Mouse (Mus musculus) heart, embryonic 14.5 days (tissue): ENCODE data around the gene Ndc1. TPM values are rescaled to one million over a fixed set of nuclear protein-coding genes. Genes with fewer than 3 reads are reported as not detected.
A peak's percentile ranks its signal among the peaks of the same experiment; 100 is the strongest.
"Not testable (repeated sequence)": the region's sequence is repeated elsewhere in the genome, so short reads cannot be mapped to it uniquely, and the experiment has no call there.

Source experiments
- ATAC-seq: fragments of 200-750 bp; cut with Nextera tagmentation; 2 replicates; pipeline ENCODE4 v1.8.0; 2017; ENCODE audit warnings: low read depth, moderate TSS enrichment; ENCODE audit not compliant: insufficient number of reproducible peaks, insufficient read depth, low FRiP score
- H3K27ac ChIP-seq, 2 experiments: fragments of 200-500 bp in 1 of 2; fragments of 300-500 bp in 1 of 2; sonication (generic) in 1 of 2; replicated peaks in 1 of 2; 2 replicates each; pipeline ENCODE4 v1.5.1; 2012 to 2014; ENCODE audit warnings: low read depth in 2 of 2, low read length in 2 of 2, control low read depth in 1 of 2, mild to moderate bottlenecking in 1 of 2, mixed read lengths in 1 of 2; ENCODE audit not compliant: control insufficient read depth in 1 of 2, insufficient read depth in 1 of 2
- H3K27me3 ChIP-seq: fragments of 300-500 bp; sonication (generic); 2 replicates; pipeline ENCODE4 v1.6.1; 2014; ENCODE audit warnings: mild to moderate bottlenecking, low read length, control low read depth; ENCODE audit not compliant: control insufficient read depth, insufficient read depth
- H3K36me3 ChIP-seq: fragments of 300-500 bp; sonication (generic); 2 replicates; pipeline ENCODE4 v1.6.1; 2014; ENCODE audit warnings: mild to moderate bottlenecking, control low read depth, low read length, mixed read lengths; ENCODE audit not compliant: control insufficient read depth, insufficient read depth
- H3K4me1 ChIP-seq, 2 experiments: fragments of 200-500 bp in 1 of 2; fragments of 300-500 bp in 1 of 2; sonication (generic) in 1 of 2; 2 replicates each; pipeline ENCODE4 v1.6.1; 2012 to 2014; ENCODE audit warnings: low read length in 2 of 2, control low read depth in 1 of 2, mixed read lengths in 1 of 2; ENCODE audit not compliant: control insufficient read depth in 2 of 2, insufficient read depth in 2 of 2
- H3K4me2 ChIP-seq: fragments of 300-500 bp; sonication (generic); 2 replicates; pipeline ENCODE4 v1.6.1; 2014; ENCODE audit warnings: mild to moderate bottlenecking, low read length
- H3K4me3 ChIP-seq, 2 experiments: fragments of 200-500 bp in 1 of 2; fragments of 300-500 bp in 1 of 2; sonication (generic) in 1 of 2; 2 replicates each; pipeline ENCODE4 v1.5.1; 2012 to 2014; ENCODE audit warnings: low read length in 2 of 2, mild to moderate bottlenecking in 2 of 2, control low read depth in 1 of 2, low read depth in 1 of 2, moderate library complexity in 1 of 2; ENCODE audit not compliant: control insufficient read depth in 1 of 2, insufficient read depth in 1 of 2
- H3K9ac ChIP-seq: fragments of 300-500 bp; sonication (generic); 2 replicates; pipeline ENCODE4 v1.6.1; 2014; ENCODE audit warnings: mild to moderate bottlenecking, low read length
- H3K9me3 ChIP-seq: fragments of 300-500 bp; sonication (generic); 2 replicates; pipeline ENCODE4 v1.6.1; 2016; ENCODE audit warnings: low read length, control low read depth; ENCODE audit not compliant: control insufficient read depth
- WGBS: fragments of 180-500 bp; shearing (Covaris S2); extraction: QIAGEN DNeasy Blood & Tissue Kit; methylation state at CpG from one replicate; pipeline ENCODE4 v1.1.7; 2014; 5-methylcytosine and 5-hydroxymethylcytosine counted together
- polyA plus RNA-seq: library from polyadenylated mRNA; unstranded; fragments of >200 nt; fragmentation: Nextera tagmentation; extraction: Ambion mirVana; gene quantifications from 2 replicates; pipeline ENCODE4 v1.2.1, GENCODE M21; 2014

Ndc1 gene
- polyA plus RNA-seq, 1 experiment from 2014 or later: 24.2 TPM

DNA sequence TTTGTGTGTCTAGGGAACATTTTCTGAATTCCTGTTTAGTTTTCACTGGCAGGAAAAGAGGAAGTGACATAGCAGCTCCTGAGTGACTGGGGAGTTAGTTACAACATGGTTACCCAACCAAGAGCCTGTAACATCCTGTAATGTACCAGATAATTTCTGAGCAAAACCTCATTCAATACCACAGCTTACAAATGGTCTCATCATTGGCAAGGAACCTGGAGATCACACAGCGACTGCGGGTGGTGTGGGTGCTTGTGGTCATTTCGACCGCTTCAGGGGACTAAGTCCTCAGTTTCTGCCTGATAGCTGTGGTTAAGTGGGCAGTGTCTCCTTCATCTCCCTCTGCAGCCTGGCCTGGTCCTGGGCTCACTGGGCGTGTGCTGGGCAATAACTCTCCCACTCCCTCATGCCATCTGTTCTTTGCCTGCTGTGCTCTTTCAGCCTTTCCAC lies 3.4 kb upstream of the Ndc1 start:
- H3K36me3 ChIP-seq: peaks cover 7% of the 10 kb centered on the region
- no peak overlapping the region for H3K9ac ChIP-seq
- H3K9me3 ChIP-seq: no peaks in the 10 kb centered on the region
- no peak overlapping the region for H3K4me3 ChIP-seq
- no peak for ATAC-seq
- no peak overlapping the region for H3K27ac ChIP-seq
- H3K4me2 ChIP-seq: no peak overlapping the region
- H3K27me3 ChIP-seq: no peaks in the 10 kb centered on the region
- peaks cover 0 to 9% of the 10 kb centered on the region in 2 experiments; a peak in 1 of 4 replicates for H3K4me1 ChIP-seq
- 82% methylated on average over 5 of the region's 5 CpGs for WGBS

DNA sequence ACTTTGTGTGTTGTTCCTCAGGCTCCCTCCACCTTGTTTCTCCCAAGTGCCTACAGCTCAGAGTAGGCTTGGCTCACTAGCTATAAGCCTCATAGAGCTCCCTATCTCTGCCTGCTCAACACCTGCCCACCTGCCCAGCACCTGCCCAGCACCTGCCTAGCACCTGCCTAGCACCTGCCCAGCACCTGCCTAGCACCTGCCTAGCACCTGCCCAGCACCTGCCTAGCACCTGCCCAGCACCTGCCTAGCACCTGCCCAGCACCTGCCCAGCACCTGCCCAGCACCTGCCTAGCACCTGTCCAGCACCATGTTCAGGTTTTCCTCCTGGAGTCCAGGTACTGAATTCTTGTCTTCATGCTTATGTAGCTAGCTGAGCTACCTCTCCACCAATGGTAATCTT lies 1.2 kb upstream of the Ndc1 start:
- not testable (repeated sequence) for H3K4me1 ChIP-seq, H3K27me3 ChIP-seq, H3K4me3 ChIP-seq, H3K27ac ChIP-seq, H3K4me2 ChIP-seq, ATAC-seq, H3K9me3 ChIP-seq, H3K9ac ChIP-seq
- peaks cover 23% of the 10 kb centered on the region for H3K36me3 ChIP-seq

DNA sequence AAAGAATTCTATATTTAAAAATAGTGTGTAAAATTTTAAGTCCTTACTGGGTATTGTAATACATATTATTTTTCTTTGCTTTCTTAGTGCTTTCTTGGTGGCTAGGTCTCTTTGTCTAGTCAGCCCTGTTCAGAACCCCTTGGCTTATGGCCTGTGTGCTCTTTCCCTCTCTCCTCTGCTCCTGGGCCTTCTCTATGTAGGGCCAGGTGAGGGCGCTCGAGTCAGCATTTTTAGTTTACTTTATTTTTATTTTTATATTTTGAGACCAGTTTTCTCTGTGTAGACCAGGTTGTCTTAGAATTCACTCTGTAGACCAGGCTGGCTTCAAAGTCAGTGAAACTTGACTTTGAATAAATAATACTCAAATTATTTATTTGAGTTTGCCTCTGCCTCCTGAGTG lies 4.7 kb downstream of the Ndc1 start:
- WGBS: 77% methylated on average over 2 of the region's 2 CpGs
- H3K36me3 ChIP-seq: peaks cover 76% of the 10 kb centered on the region

DNA sequence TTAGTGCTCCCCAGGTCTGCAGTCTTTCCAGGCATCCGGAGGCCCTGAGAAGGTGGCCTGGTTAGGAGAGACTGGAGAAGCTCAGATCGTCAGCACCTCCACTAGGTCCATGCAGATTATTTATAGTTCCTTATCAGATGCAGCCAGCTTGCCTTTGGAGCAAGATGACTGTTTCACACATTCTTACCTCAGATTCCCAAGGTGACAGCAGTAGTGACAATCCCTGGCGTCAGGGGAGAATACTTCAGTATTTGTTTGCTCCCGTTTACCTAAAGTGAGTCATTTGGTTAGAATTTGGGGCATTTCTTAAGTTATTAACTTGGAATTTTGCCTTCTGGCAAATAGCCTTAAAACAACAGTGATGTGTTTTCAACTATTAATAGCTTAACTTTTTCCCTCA lies 7.1 kb downstream of the Ndc1 start:
- Histone ChIP-seq H3K36me3 (peaks cover 83% of the 10 kb centered on the region), H3K27me3 (no peaks in the 10 kb centered on the region), H3K27ac (peak overlapping the region; percentile 25 to 62; a peak in 2 of 4 replicates), H3K4me2 (peak overlapping the region; percentile 19), H3K9ac (no peak overlapping the region), H3K9me3 (no peaks in the 10 kb centered on the region), H3K4me1 (peaks cover 9 to 14% of the 10 kb centered on the region in 2 experiments), H3K4me3 (no peak overlapping the region)
- ATAC-seq: no peak
- WGBS: 10% methylated on average over 4 of the region's 4 CpGs

More for the DNA sequence above, 4.7 kb downstream of the Ndc1 start:
- ATAC-seq: no peak
- H3K27ac ChIP-seq: no peak overlapping the region
- H3K9ac ChIP-seq: no peak overlapping the region
- peaks cover 9 to 23% of the 10 kb centered on the region in 2 experiments for H3K4me1 ChIP-seq
- H3K27me3 ChIP-seq: no peaks in the 10 kb centered on the region
- H3K4me3 ChIP-seq: no peak overlapping the region
- no peaks in the 10 kb centered on the region for H3K9me3 ChIP-seq
- H3K4me2 ChIP-seq: no peak overlapping the region

DNA sequence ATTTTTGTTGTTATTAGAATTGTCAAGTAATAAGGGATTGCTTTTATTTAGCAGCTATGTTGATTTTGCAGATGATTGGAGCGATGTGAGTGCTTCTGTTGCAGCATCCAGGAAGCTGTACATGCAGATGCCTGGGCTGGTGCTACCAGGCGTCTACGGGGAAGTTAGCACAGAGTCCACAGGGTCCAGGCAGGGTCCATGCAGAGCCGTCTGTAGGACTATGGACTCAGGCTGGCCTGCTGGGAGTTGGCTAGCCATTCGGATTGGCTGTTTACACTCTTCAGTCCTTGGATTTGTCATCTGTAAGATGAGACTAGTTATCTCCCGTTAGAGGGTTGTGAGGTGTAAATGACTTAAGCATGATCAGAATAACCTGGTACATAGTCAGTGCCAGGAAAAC lies 11.4 kb downstream of the Ndc1 start:
- ATAC-seq: no peak
- H3K27ac ChIP-seq: no peak overlapping the region
- 83% methylated on average over 6 of the region's 6 CpGs for WGBS
- no peak overlapping the region for H3K4me2 ChIP-seq
- no peak overlapping the region for H3K4me3 ChIP-seq
- peaks cover 82% of the 10 kb centered on the region for H3K36me3 ChIP-seq
- peaks cover 9 to 12% of the 10 kb centered on the region in 2 experiments for H3K4me1 ChIP-seq
- no peaks in the 10 kb centered on the region for H3K9me3 ChIP-seq
- H3K27me3 ChIP-seq: no peaks in the 10 kb centered on the region
- no peak overlapping the region for H3K9ac ChIP-seq

DNA sequence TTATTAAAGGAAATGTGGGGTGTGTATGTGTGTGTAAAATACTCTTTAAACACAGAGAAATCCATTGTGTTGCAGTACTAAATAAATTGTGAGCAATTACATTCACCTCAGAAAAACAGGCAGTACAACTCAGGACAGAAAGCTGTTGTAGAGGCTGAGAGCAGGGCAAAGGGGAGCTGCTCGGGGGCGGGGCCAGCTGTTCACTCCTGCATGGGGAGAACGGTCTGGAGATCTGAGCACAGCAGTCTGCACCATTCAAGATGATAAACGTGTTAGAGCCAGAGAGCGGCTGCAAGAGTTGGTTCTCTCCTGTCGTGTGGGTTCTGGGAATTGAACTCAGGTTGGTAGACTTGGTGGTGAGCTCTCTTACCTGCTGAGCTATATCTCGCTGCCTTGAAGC lies 13.3 kb downstream of the Ndc1 start:
- Histone ChIP-seq H3K4me1 (no peaks in the 10 kb centered on the region), H3K27me3 (no peaks in the 10 kb centered on the region), H3K4me3 (no peak overlapping the region), H3K36me3 (peaks cover 82% of the 10 kb centered on the region), H3K9me3 (no peaks in the 10 kb centered on the region), H3K27ac (no peak overlapping the region), H3K9ac (no peak overlapping the region), H3K4me2 (no peak overlapping the region)
- 77% methylated on average over 7 of the region's 7 CpGs for WGBS
- no peak for ATAC-seq

DNA sequence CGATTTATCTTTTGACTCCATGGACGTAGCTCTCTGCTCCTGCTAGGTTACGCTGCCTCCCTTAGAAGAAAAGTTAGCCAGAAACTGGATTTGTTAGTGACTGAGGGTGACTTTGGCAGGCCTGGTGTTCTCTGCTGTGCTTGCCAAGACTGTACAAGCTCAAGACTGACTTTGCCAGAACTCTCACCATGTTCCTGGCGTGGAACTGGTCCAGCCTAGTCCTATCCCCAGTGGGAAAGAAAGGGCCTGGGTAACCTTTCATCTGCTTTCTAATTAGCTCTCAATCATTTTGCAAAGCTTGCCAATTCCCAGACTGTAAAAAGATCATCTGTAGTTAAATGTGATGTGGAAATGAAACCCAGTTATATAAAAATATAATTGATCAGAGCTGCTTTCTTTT lies 19.5 kb downstream of the Ndc1 start:
- no peak overlapping the region for H3K9ac ChIP-seq
- no peak for ATAC-seq
- H3K27ac ChIP-seq: no peak overlapping the region
- H3K27me3 ChIP-seq: no peaks in the 10 kb centered on the region
- H3K4me1 ChIP-seq: no peaks in the 10 kb centered on the region
- H3K9me3 ChIP-seq: no peaks in the 10 kb centered on the region
- peaks cover 97% of the 10 kb centered on the region for H3K36me3 ChIP-seq
- no peak overlapping the region for H3K4me2 ChIP-seq
- no peak overlapping the region for H3K4me3 ChIP-seq
- WGBS: 93% methylated on average over 4 of the region's 4 CpGs

DNA sequence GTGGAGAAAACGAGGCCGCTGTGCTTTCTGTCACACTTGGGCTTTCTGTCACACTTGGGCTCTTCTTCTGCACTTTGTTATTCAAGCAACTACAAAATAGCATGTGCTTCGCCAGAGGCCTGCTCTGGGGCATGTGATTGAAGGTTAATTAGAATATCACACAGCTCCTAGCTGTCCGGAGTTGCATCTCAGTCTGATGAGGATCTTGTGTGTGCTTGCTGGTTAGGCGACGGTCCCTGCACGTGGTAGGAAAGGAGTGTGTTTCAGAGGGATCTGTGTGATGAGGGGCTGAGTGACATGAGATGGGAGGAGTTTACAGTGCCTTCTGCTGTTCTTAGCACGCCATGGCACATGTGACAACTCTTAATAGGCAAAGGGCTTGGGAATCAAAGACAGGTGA lies 19.9 kb downstream of the Ndc1 start:
- no peak for ATAC-seq
- Histone ChIP-seq H3K9ac (no peak overlapping the region), H3K27me3 (no peaks in the 10 kb centered on the region), H3K4me3 (no peak overlapping the region), H3K9me3 (no peaks in the 10 kb centered on the region), H3K36me3 (peaks cover 97% of the 10 kb centered on the region), H3K27ac (no peak overlapping the region), H3K4me2 (no peak overlapping the region), H3K4me1 (no peaks in the 10 kb centered on the region)
- WGBS: 90% methylated on average over 8 of the region's 8 CpGs
